Mouse (Mus musculus) heart, embryonic 14.5 days (tissue): ENCODE data around the gene Map3k7. TPM values are rescaled to one million over a fixed set of nuclear protein-coding genes. Genes with fewer than 3 reads are reported as not detected.

Experiments used
- ATAC-seq: fragments of 200-750 bp; cut with Nextera tagmentation; 2 replicates; pipeline ENCODE4 v1.8.0; 2017; ENCODE audit warnings: low read depth, moderate TSS enrichment; ENCODE audit not compliant: insufficient number of reproducible peaks, insufficient read depth, low FRiP score
- H3K27ac ChIP-seq, 2 experiments: fragments of 200-500 bp in 1 of 2; fragments of 300-500 bp in 1 of 2; sonication (generic) in 1 of 2; replicated peaks in 1 of 2; 2 replicates each; pipeline ENCODE4 v1.5.1; 2012 to 2014; ENCODE audit warnings: low read depth in 2 of 2, low read length in 2 of 2, control low read depth in 1 of 2, mild to moderate bottlenecking in 1 of 2, mixed read lengths in 1 of 2; ENCODE audit not compliant: control insufficient read depth in 1 of 2, insufficient read depth in 1 of 2
- H3K27me3 ChIP-seq: fragments of 300-500 bp; sonication (generic); 2 replicates; pipeline ENCODE4 v1.6.1; 2014; ENCODE audit warnings: mild to moderate bottlenecking, low read length, control low read depth; ENCODE audit not compliant: control insufficient read depth, insufficient read depth
- H3K36me3 ChIP-seq: fragments of 300-500 bp; sonication (generic); 2 replicates; pipeline ENCODE4 v1.6.1; 2014; ENCODE audit warnings: mild to moderate bottlenecking, control low read depth, low read length, mixed read lengths; ENCODE audit not compliant: control insufficient read depth, insufficient read depth
- H3K4me1 ChIP-seq, 2 experiments: fragments of 200-500 bp in 1 of 2; fragments of 300-500 bp in 1 of 2; sonication (generic) in 1 of 2; 2 replicates each; pipeline ENCODE4 v1.6.1; 2012 to 2014; ENCODE audit warnings: low read length in 2 of 2, control low read depth in 1 of 2, mixed read lengths in 1 of 2; ENCODE audit not compliant: control insufficient read depth in 2 of 2, insufficient read depth in 2 of 2
- H3K4me2 ChIP-seq: fragments of 300-500 bp; sonication (generic); 2 replicates; pipeline ENCODE4 v1.6.1; 2014; ENCODE audit warnings: mild to moderate bottlenecking, low read length
- H3K4me3 ChIP-seq, 2 experiments: fragments of 200-500 bp in 1 of 2; fragments of 300-500 bp in 1 of 2; sonication (generic) in 1 of 2; 2 replicates each; pipeline ENCODE4 v1.5.1; 2012 to 2014; ENCODE audit warnings: low read length in 2 of 2, mild to moderate bottlenecking in 2 of 2, control low read depth in 1 of 2, low read depth in 1 of 2, moderate library complexity in 1 of 2; ENCODE audit not compliant: control insufficient read depth in 1 of 2, insufficient read depth in 1 of 2
- H3K9ac ChIP-seq: fragments of 300-500 bp; sonication (generic); 2 replicates; pipeline ENCODE4 v1.6.1; 2014; ENCODE audit warnings: mild to moderate bottlenecking, low read length
- H3K9me3 ChIP-seq: fragments of 300-500 bp; sonication (generic); 2 replicates; pipeline ENCODE4 v1.6.1; 2016; ENCODE audit warnings: low read length, control low read depth; ENCODE audit not compliant: control insufficient read depth
- WGBS: fragments of 180-500 bp; shearing (Covaris S2); extraction: QIAGEN DNeasy Blood & Tissue Kit; methylation state at CpG from one replicate; pipeline ENCODE4 v1.1.7; 2014; 5-methylcytosine and 5-hydroxymethylcytosine counted together
- polyA plus RNA-seq: library from polyadenylated mRNA; unstranded; fragments of >200 nt; fragmentation: Nextera tagmentation; extraction: Ambion mirVana; gene quantifications from 2 replicates; pipeline ENCODE4 v1.2.1, GENCODE M21; 2014

The Map3k7 gene
- polyA plus RNA-seq, 1 experiment from 2014 or later, result 44.0 TPM

DNA sequence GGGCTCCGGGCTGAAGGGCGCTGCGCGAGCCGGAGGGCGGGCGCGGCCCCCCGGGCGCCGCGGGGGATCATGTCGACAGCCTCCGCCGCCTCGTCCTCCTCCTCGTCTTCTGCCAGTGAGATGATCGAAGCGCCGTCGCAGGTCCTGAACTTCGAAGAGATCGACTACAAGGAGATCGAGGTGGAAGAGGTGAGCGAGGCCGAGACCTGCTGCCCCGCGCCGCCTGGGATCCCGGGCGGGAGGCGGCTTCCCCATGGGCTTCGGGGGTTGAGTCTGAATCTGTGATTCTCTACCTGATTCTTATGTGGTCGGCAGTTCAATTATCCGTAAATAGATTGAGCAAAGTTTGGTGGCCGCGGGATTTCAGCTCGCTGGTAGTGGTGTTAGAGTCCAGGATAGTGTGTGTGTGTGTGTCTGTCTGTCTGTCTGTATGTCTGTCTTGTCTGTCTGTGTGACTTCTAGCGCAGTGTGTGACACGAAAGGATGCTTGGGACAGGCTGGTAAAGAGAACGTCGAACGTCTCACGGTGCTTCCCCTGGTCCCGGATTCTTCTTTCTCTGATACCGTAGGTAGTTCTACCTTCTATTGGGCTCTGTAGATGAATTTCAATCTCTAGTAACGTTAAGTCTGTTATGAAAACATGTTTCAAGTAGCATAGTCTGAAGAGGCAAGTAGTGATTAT is 438 bp downstream of the Map3k7 start:
- Histone ChIP-seq H3K4me3 (peak overlapping the region; percentile 95 to 97), H3K27me3 (no peaks in the 10 kb centered on the region), H3K4me2 (peak overlapping the region; percentile 89), H3K4me1 (peaks cover 0 to 37% of the 10 kb centered on the region in 2 experiments; a peak in 2 of 4 replicates), H3K9me3 (no peaks in the 10 kb centered on the region), H3K36me3 (no peaks in the 10 kb centered on the region), H3K27ac (peak overlapping the region; percentile 98 to 99), H3K9ac (peak overlapping the region; percentile 96)
- WGBS, result under 1% methylated on average over 45 of the region's 47 CpGs
- peak; percentile 8; the same call in 1 of the 2 replicates for ATAC-seq

DNA sequence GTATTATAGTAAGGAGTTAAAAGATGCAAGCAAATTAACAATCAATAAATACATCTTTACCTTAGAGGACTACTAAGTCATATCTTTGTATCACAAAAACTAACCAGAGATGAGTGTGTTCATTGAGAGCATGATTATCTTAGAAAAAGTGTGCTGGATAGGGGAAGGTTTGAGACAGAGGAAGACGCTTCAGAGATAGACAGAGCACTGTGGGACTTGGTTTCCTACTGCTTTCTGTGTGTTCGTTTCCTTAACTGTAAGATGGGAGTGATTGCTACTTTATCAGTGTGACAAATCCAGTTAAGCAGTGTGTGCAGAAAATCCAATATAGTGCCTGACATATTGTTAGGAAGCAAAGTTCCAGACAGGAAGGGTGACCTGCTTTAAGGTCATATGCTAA is 1.3 kb downstream of the Map3k7 start:
- peak overlapping the region in 1 of 2 experiments; percentile 95; a peak in 2 of 4 replicates for H3K4me3 ChIP-seq
- H3K27ac ChIP-seq, result no peak overlapping the region
- ATAC-seq, result no peak
- peaks cover 0 to 46% of the 10 kb centered on the region in 2 experiments; a peak in 2 of 4 replicates for H3K4me1 ChIP-seq
- H3K36me3 ChIP-seq, result no peaks in the 10 kb centered on the region
- peak overlapping the region; percentile 96 for H3K9ac ChIP-seq
- no peaks in the 10 kb centered on the region for H3K9me3 ChIP-seq
- 19% methylated on average over 2 of the region's 2 CpGs for WGBS
- no peaks in the 10 kb centered on the region for H3K27me3 ChIP-seq
- H3K4me2 ChIP-seq, result peak overlapping the region; percentile 89

DNA sequence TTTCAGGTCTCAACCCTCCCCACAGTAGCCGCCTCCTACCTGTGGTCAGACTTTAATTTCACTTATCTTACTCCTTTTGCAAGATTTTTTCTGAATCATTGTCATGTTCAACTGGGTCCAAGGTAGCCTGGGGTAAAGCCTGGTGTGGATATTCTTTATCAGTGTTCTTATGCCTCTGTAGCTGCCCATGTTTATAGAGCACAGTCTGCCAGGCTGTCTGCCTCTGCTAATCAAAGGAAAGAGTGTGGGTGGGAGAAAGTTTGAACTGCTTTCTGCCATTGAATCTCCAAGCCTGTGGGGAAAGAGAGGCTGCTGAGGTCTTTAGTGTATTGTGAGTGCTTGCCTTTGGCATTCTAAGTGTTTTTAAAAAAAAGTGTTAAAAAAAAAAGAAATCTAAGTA is 7.5 kb downstream of the Map3k7 start:
- ATAC-seq, result no peak
- Histone ChIP-seq H3K4me1 (peaks cover 3 to 48% of the 10 kb centered on the region in 2 experiments), H3K27me3 (no peaks in the 10 kb centered on the region), H3K9me3 (no peaks in the 10 kb centered on the region), H3K4me2 (no peak overlapping the region), H3K36me3 (peaks cover 6% of the 10 kb centered on the region; the same call in 1 of the 2 replicates), H3K9ac (no peak overlapping the region), H3K27ac (no peak overlapping the region), H3K4me3 (no peak overlapping the region)
- WGBS, result 67% methylated on average over 1 of the region's 1 CpGs

- H3K36me3 ChIP-seq, result peaks cover 14% of the 10 kb centered on the region
- no peaks in the 10 kb centered on the region for H3K9me3 ChIP-seq
- no peak overlapping the region for H3K4me2 ChIP-seq
- no peaks in the 10 kb centered on the region for H3K27me3 ChIP-seq
- no peak for ATAC-seq
- H3K4me3 ChIP-seq, result no peak overlapping the region
- H3K27ac ChIP-seq, result no peak overlapping the region
- 48% methylated on average over 6 of the region's 6 CpGs for WGBS
- peaks cover 3 to 44% of the 10 kb centered on the region in 2 experiments for H3K4me1 ChIP-seq
- H3K9ac ChIP-seq, result no peak overlapping the region
Observed at GRCm38 (mm10) chr4:31972181-31972580, 8.3 kb downstream of the Map3k7 start.

- Histone ChIP-seq H3K36me3 (peaks cover 42% of the 10 kb centered on the region), H3K4me1 (peaks cover 2 to 20% of the 10 kb centered on the region in 2 experiments), H3K27ac (peak overlapping the region in 1 of 2 experiments; percentile 6; a peak in 1 of 4 replicates), H3K27me3 (no peaks in the 10 kb centered on the region), H3K4me3 (no peak overlapping the region), H3K4me2 (no peak overlapping the region), H3K9me3 (no peaks in the 10 kb centered on the region), H3K9ac (no peak overlapping the region)
- 40% methylated on average over 3 of the region's 3 CpGs for WGBS
- ATAC-seq, result no peak
Observed at GRCm38 (mm10) chr4:31975260-31975950, 11.5 kb downstream of the Map3k7 start.

DNA sequence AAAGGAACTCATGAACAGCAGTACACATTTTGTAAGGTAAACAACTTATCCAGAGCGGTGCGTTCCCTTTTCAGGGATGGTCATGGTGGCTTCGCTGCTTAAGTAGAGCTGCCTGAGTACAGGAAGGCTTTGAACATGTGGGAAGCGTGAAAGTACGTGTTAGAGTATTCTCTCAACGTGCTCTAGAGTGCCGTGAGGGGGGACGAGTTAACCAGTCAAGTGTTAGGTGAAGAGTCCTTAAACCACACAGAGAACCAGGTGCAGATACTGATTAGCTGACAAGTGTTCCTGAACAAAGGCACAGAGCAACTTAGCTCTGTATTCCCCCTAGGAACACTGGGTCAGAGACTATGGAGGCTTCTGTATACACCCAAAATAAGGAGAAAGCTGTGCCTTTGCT is 18.0 kb downstream of the Map3k7 start:
- 66% methylated on average over 8 of the region's 8 CpGs for WGBS
- no peak for ATAC-seq
- Histone ChIP-seq H3K9me3 (no peaks in the 10 kb centered on the region), H3K4me3 (no peak overlapping the region), H3K4me2 (no peak overlapping the region), H3K27ac (no peak overlapping the region), H3K9ac (no peak overlapping the region), H3K4me1 (no peaks in the 10 kb centered on the region), H3K27me3 (no peaks in the 10 kb centered on the region), H3K36me3 (peaks cover 70% of the 10 kb centered on the region)

GRCm38 (mm10) chr4:31993386-31993785 is 29.5 kb downstream of the Map3k7 start:
- Histone ChIP-seq H3K36me3 (peaks cover 81% of the 10 kb centered on the region), H3K4me1 (no peaks in the 10 kb centered on the region), H3K4me2 (no peak overlapping the region), H3K9ac (no peak overlapping the region), H3K4me3 (no peak overlapping the region), H3K27ac (no peak overlapping the region), H3K9me3 (no peaks in the 10 kb centered on the region), H3K27me3 (no peaks in the 10 kb centered on the region)
- ATAC-seq, result no peak
- 62% methylated on average over 2 of the region's 2 CpGs for WGBS
